Mouse (Mus musculus) embryonic facial prominence, embryonic 10.5 days (tissue): ENCODE measurements around the gene Itgb7. TPM values are rescaled to one million over a fixed set of nuclear protein-coding genes. Genes with fewer than 3 reads are reported as not detected.

Source experiments
- DNase-seq: peaks from one replicate; pipeline ENCODE4 v3.0.0-alpha.2; 2017; ENCODE audit warnings: low spot score
- H3K27ac ChIP-seq: fragments of 300-500 bp; sonication (generic); replicated peaks from 2 replicates; pipeline ENCODE4 v1.5.1; 2016; ENCODE audit warnings: mild to moderate bottlenecking
- H3K27me3 ChIP-seq: fragments of 300-500 bp; sonication (generic); replicated peaks from 2 replicates; pipeline ENCODE4 v1.6.1; 2016; ENCODE audit warnings: low read depth, mild to moderate bottlenecking; ENCODE audit not compliant: poor library complexity, severe bottlenecking
- H3K36me3 ChIP-seq: fragments of 300-500 bp; sonication (generic); replicated peaks from 2 replicates; pipeline ENCODE4 v1.6.1; 2016; ENCODE audit warnings: mild to moderate bottlenecking, moderate library complexity
- H3K4me1 ChIP-seq: fragments of 300-500 bp; sonication (generic); 2 replicates; pipeline ENCODE4 v1.6.1; 2016
- H3K4me3 ChIP-seq: fragments of 300-500 bp; sonication (generic); 2 replicates; pipeline ENCODE4 v1.5.1; 2016; ENCODE audit warnings: mild to moderate bottlenecking, moderate library complexity
- H3K9me3 ChIP-seq: fragments of 300-500 bp; sonication (generic); 2 replicates; pipeline ENCODE4 v1.6.1; 2016; ENCODE audit warnings: mild to moderate bottlenecking
- WGBS: fragments of 180-500 bp; shearing (Covaris S2); methylation state at CpG from one replicate; pipeline ENCODE4 v1.1.7; 2016; 5-methylcytosine and 5-hydroxymethylcytosine counted together
- polyA plus RNA-seq: library from polyadenylated mRNA; unstranded; fragments of >200 nt; fragmentation: Nextera tagmentation; extraction: Ambion mirVana; gene quantifications from 2 replicates; pipeline ENCODE4 v1.2.1, GENCODE M21; 2016

The Itgb7 gene
- polyA plus RNA-seq, 1 experiment from 2014 or later, result 1.1 TPM

GRCm38 (mm10) chr15:102258581-102259253, 27.0 kb upstream of the Itgb7 start:
- Histone ChIP-seq H3K9me3 (no peaks in the 10 kb centered on the region), H3K36me3 (no peaks in the 10 kb centered on the region; the same call in 1 of the 2 replicates), H3K4me1 (peaks cover 81% of the 10 kb centered on the region), H3K27me3 (peaks cover 54% of the 10 kb centered on the region), H3K4me3 (peak overlapping the region; percentile 81), H3K27ac (peak overlapping the region; percentile 96)
- 5% methylated on average over 11 of the region's 11 CpGs for WGBS
- peak; percentile 82 for DNase-seq

- Histone ChIP-seq H3K4me1 (peaks cover 86% of the 10 kb centered on the region), H3K4me3 (peak overlapping the region; percentile 81), H3K36me3 (peaks cover 4% of the 10 kb centered on the region; the same call in 1 of the 2 replicates), H3K27ac (peak overlapping the region; percentile 96), H3K27me3 (peaks cover 54% of the 10 kb centered on the region), H3K9me3 (no peaks in the 10 kb centered on the region)
- peak; percentile 77 for DNase-seq
- 2% methylated on average over 12 of the region's 12 CpGs for WGBS
These were observed 26.3 kb upstream of the Itgb7 start for GRCm38 (mm10) chr15:102258076-102258470.

- peaks cover 84% of the 10 kb centered on the region for H3K4me1 ChIP-seq
These were observed 25.7 kb upstream of the Itgb7 start, which contains the start of gene Rarg for GRCm38 (mm10) chr15:102257202-102258075. Gene Rarg (minus strand): TSS chr15:102257517.

GRCm38 (mm10) chr15:102256431-102257201, 24.9 kb upstream of the Itgb7 start:
- Histone ChIP-seq H3K27ac (peak overlapping the region; percentile 96), H3K4me3 (peak overlapping the region; percentile 81), H3K36me3 (peaks cover 17% of the 10 kb centered on the region), H3K4me1 (peaks cover 84% of the 10 kb centered on the region), H3K27me3 (peaks cover 49% of the 10 kb centered on the region), H3K9me3 (no peaks in the 10 kb centered on the region)
- no peak for DNase-seq
- WGBS, result 4% methylated on average over 22 of the region's 22 CpGs

More at GRCm38 (mm10) chr15:102257202-102258075, 25.7 kb upstream of the Itgb7 start, which contains the start of gene Rarg:
- Histone ChIP-seq H3K27ac (peak within 1 kb of the TSS; percentile 96), H3K9me3 (no peaks in the 10 kb centered on the region), H3K27me3 (peaks cover 51% of the 10 kb centered on the region), H3K4me3 (peak within 1 kb of the TSS; percentile 81), H3K36me3 (peaks cover 9% of the 10 kb centered on the region)
- peak; percentile 81 for DNase-seq
- WGBS, result under 1% methylated on average over 42 of the region's 46 CpGs

GRCm38 (mm10) chr15:102255547-102256255, 24.0 kb upstream of the Itgb7 start:
- Histone ChIP-seq H3K4me1 (peaks cover 90% of the 10 kb centered on the region), H3K36me3 (peaks cover 26% of the 10 kb centered on the region), H3K27ac (peak overlapping the region; percentile 96), H3K4me3 (peak overlapping the region; percentile 81), H3K9me3 (no peaks in the 10 kb centered on the region), H3K27me3 (peaks cover 49% of the 10 kb centered on the region)
- 28% methylated on average over 14 of the region's 14 CpGs for WGBS
- DNase-seq, result peak; percentile 72

GRCm38 (mm10) chr15:102250521-102250920, 18.8 kb upstream of the Itgb7 start:
- H3K4me1 ChIP-seq, result peaks cover 93% of the 10 kb centered on the region
- H3K4me3 ChIP-seq, result peak overlapping the region; percentile 76
- peak overlapping the region; percentile 96 for H3K27ac ChIP-seq
- DNase-seq, result no peak
- H3K36me3 ChIP-seq, result peaks cover 30% of the 10 kb centered on the region
- WGBS, result 50% methylated on average over 5 of the region's 5 CpGs
- H3K9me3 ChIP-seq, result no peaks in the 10 kb centered on the region
- H3K27me3 ChIP-seq, result peaks cover 47% of the 10 kb centered on the region

GRCm38 (mm10) chr15:102249967-102250366, 18.2 kb upstream of the Itgb7 start:
- Histone ChIP-seq H3K27ac (peak overlapping the region; percentile 96), H3K27me3 (peaks cover 47% of the 10 kb centered on the region), H3K4me1 (peaks cover 93% of the 10 kb centered on the region), H3K36me3 (peaks cover 30% of the 10 kb centered on the region), H3K9me3 (no peaks in the 10 kb centered on the region), H3K4me3 (peak overlapping the region; percentile 76)
- peak; percentile 34 for DNase-seq
- WGBS, result 31% methylated on average over 9 of the region's 9 CpGs

GRCm38 (mm10) chr15:102249251-102249691, 17.5 kb upstream of the Itgb7 start:
- peak; percentile 85 for DNase-seq
- H3K27me3 ChIP-seq, result peaks cover 51% of the 10 kb centered on the region
- 1% methylated on average over 13 of the region's 13 CpGs for whole genome bisulfite sequencing
- no peaks in the 10 kb centered on the region for H3K9me3 ChIP-seq
- peaks cover 30% of the 10 kb centered on the region for H3K36me3 ChIP-seq
- H3K4me1 ChIP-seq, result peaks cover 94% of the 10 kb centered on the region
- peak overlapping the region; percentile 76 for H3K4me3 ChIP-seq
- peak overlapping the region; percentile 96 for H3K27ac ChIP-seq

- DNase-seq, result peak; percentile 88
- peaks cover 94% of the 10 kb centered on the region for H3K4me1 ChIP-seq
These were observed 17.1 kb upstream of the Itgb7 start for GRCm38 (mm10) chr15:102248812-102249191.

GRCm38 (mm10) chr15:102248131-102248811, 16.5 kb upstream of the Itgb7 start:
- Histone ChIP-seq H3K4me1 (peaks cover 96% of the 10 kb centered on the region), H3K4me3 (peak overlapping the region; percentile 76), H3K36me3 (peaks cover 27% of the 10 kb centered on the region), H3K9me3 (no peaks in the 10 kb centered on the region), H3K27me3 (peaks cover 61% of the 10 kb centered on the region), H3K27ac (peak overlapping the region; percentile 96)
- WGBS, result 2% methylated on average over 8 of the region's 8 CpGs
- DNase-seq, result peak; percentile 87

More at GRCm38 (mm10) chr15:102248812-102249191, 17.1 kb upstream of the Itgb7 start:
- WGBS, result 0% methylated on average over 3 of the region's 3 CpGs
- H3K36me3 ChIP-seq, result peaks cover 30% of the 10 kb centered on the region
- peak overlapping the region; percentile 76 for H3K4me3 ChIP-seq
- peaks cover 56% of the 10 kb centered on the region for H3K27me3 ChIP-seq
- no peaks in the 10 kb centered on the region for H3K9me3 ChIP-seq
- peak overlapping the region; percentile 96 for H3K27ac ChIP-seq
